Mouse (Mus musculus) stomach, postnatal 0 days (tissue): ENCODE data around the gene Nsun6.
A peak's percentile ranks its signal among the peaks of the same experiment; 100 is the strongest.

Experiments used
- CTCF ChIP-seq: IDR thresholded peaks from 2 replicates; pipeline ENCODE4 v1.5.1; 2016; ENCODE audit warnings: antibody characterized with exemption, low read depth, mild to moderate bottlenecking, moderate library complexity
- EP300 ChIP-seq: optimal IDR thresholded peaks from 2 replicates; pipeline ENCODE3; 2016; ENCODE audit warnings: antibody characterized with exemption

DNA sequence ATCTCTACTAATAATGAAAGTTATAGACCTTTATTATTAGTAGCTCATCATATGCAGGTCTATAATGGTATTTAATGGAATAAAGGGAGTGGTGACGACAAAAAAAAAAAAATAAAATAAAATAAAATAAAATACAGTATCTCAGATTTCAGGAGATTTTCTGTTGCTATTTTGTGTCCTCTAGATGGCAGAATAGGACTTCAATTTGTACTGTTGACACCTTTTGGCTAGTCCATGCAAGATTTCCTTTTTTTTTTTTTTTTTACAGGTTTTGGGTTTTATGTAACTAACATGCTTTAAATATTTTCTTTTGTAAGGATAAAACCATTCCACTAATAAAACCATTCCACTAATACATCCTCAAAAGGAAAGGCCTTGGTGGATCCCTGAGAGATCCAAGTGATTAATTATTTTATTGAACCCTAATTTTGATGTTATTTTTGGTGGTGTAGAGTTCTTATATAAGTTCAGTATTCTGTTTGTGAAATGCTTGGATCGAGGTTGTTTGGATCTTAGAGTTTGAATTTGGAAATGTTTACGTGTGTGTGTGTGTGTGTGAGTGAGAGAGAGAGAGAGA lies 41.7 kb upstream of the Nsun6 start:
- TF ChIP-seq CTCF, result peak; percentile 69
- TF ChIP-seq EP300, result no peak
